ENCODE assay signal across 8 mouse cellular contexts in the genomic region with DNA sequence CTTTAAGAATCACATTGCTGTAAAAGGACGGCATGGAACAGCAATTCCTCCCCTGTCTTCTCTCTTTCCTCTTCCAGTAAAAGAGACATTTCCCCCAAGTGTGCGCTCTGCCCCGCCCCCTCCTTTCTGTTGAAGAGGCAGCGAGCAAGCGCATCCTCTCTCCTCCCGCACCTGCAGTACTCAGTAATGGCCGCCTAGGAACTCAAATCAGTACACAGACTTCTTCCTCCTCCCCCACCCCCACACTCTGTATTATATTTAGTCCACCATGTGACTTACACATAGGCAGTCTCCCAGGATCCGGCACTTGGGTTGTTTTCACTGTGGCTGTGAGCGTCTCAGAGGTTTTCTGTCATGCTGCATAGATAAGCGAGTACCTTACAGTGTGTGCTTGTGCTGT. TPM values are rescaled to one million over a fixed set of nuclear protein-coding genes. Genes with fewer than 3 reads are reported as not detected.
DNase-seq lines count a peak whose midpoint lies in the region; ATAC-seq lines count a peak whose summit lies in the region.

No protein-coding gene starts in this region.

- H3K9ac ChIP-seq in lung, embryonic 15.5 days, result no peak overlapping the region
- no peak overlapping the region for H3K9ac ChIP-seq in stomach, embryonic 15.5 days

- H3K4me1 ChIP-seq in lung, embryonic 15.5 days, result 0 out of 2 replicates have a peak, but pooled peaks cover 6% of the 10 kb centered on the region
- H3K4me1 ChIP-seq in stomach, embryonic 15.5 days, result peaks cover 5% of the 10 kb centered on the region; the same call in 1 of the 2 replicates

- H3K4me3 ChIP-seq in lung, embryonic 15.5 days, result no peak overlapping the region
- no peak overlapping the region for H3K4me3 ChIP-seq in stomach, embryonic 15.5 days (replicated peaks)

- ATAC-seq in lung, embryonic 15.5 days (ENCODE audit: borderline replicate concordance, extremely low read depth, low FRiP score, low TSS enrichment), result no peak
- peak; percentile 35 for ATAC-seq in granulocyte monocyte progenitor cell, adult 5-6 weeks (replicated peaks; ENCODE audit: poor library complexity, severe bottlenecking)
- no peak for ATAC-seq in stomach, embryonic 15.5 days (ENCODE audit: insufficient read depth, low FRiP score, low read depth)

- WGBS in lung, embryonic 15.5 days, result 11% methylated on average over 10 of the region's 10 CpGs
- WGBS in stomach, embryonic 15.5 days, result 15% methylated on average over 10 of the region's 10 CpGs

- DNase-seq in lung, postnatal 25 days (ENCODE audit: low spot score), result no peak
- peak; percentile 76 for DNase-seq in cerebellum, adult 9-10 months
- DNase-seq in kidney, postnatal 14 days, result peak; percentile 33
- DNase-seq in lung, postnatal 14 days, result peak; percentile 9
- DNase-seq in urinary bladder, adult 18-20 months (ENCODE audit: low spot score in 2 of 2), result no peak

- no peak overlapping the region for H3K27ac ChIP-seq in lung, embryonic 15.5 days
- H3K27ac ChIP-seq in stomach, embryonic 15.5 days, result no peak overlapping the region

- no peaks in the 10 kb centered on the region for H3K9me3 ChIP-seq in lung, embryonic 15.5 days
- H3K9me3 ChIP-seq in stomach, embryonic 15.5 days, result no peaks in the 10 kb centered on the region

- peak overlapping the region; percentile 11; the same call in 1 of the 2 replicates for H3K4me2 ChIP-seq in lung, embryonic 15.5 days
- peak overlapping the region; percentile 5; the same call in 1 of the 2 replicates for H3K4me2 ChIP-seq in stomach, embryonic 15.5 days

- H3K36me3 ChIP-seq in lung, embryonic 15.5 days, result no peaks in the 10 kb centered on the region
- no peaks in the 10 kb centered on the region for H3K36me3 ChIP-seq in stomach, embryonic 15.5 days

- peaks cover 20% of the 10 kb centered on the region; the same call in 1 of the 2 replicates for H3K27me3 ChIP-seq in lung, embryonic 15.5 days
- 0 out of 2 replicates have a peak, but pooled peaks cover 5% of the 10 kb centered on the region for H3K27me3 ChIP-seq in stomach, embryonic 15.5 days (replicated peaks)

RNA-seq across cellular contexts. Expression of a gene that starts 29.4 kb away (rescaled TPM):
- 0.07 and 0.08 TPM in 2 replicates for polyA plus RNA-seq in lung, embryonic 15.5 days (2015; fragmentation: Nextera tagmentation; extraction: Ambion mirVana)
- total RNA-seq in granulocyte monocyte progenitor cell, adult 5-6 weeks (2014; fragmentation: Nextera tagmentation), result not detected in 2 replicates
- total RNA-seq in granulocyte monocyte progenitor cell, adult 5-6 weeks (2017), result not detected in 2 replicates
- polyA plus RNA-seq in stomach, embryonic 15.5 days (2015; fragmentation: Nextera tagmentation; extraction: Ambion mirVana), result 0.04 TPM in 1 of 2 replicates, not detected in the other

RNA-seq across cellular contexts. Expression of a gene that starts 57.3 kb away (rescaled TPM):
- 24.3 and 24.6 TPM in 2 replicates for polyA plus RNA-seq in lung, embryonic 15.5 days (2015; fragmentation: Nextera tagmentation; extraction: Ambion mirVana)
- 30.7 and 36.3 TPM in 2 replicates for total RNA-seq in granulocyte monocyte progenitor cell, adult 5-6 weeks (2014; fragmentation: Nextera tagmentation)
- total RNA-seq in granulocyte monocyte progenitor cell, adult 5-6 weeks (2017), result 21.3 and 24.2 TPM in 2 replicates
- polyA plus RNA-seq in stomach, embryonic 15.5 days (2015; fragmentation: Nextera tagmentation; extraction: Ambion mirVana), result 18.6 and 19.5 TPM in 2 replicates

RNA-seq across cellular contexts. Expression of a gene that starts 57.5 kb away (rescaled TPM):
- polyA plus RNA-seq in lung, embryonic 15.5 days (2015; fragmentation: Nextera tagmentation; extraction: Ambion mirVana), result 150 and 157 TPM in 2 replicates
- total RNA-seq in granulocyte monocyte progenitor cell, adult 5-6 weeks (2014; fragmentation: Nextera tagmentation), result 89.2 and 132 TPM in 2 replicates
- total RNA-seq in granulocyte monocyte progenitor cell, adult 5-6 weeks (2017), result 92.6 and 103 TPM in 2 replicates
- 146 and 157 TPM in 2 replicates for polyA plus RNA-seq in stomach, embryonic 15.5 days (2015; fragmentation: Nextera tagmentation; extraction: Ambion mirVana)

RNA-seq across cellular contexts. Expression of a gene that starts 59.8 kb away (rescaled TPM):
- polyA plus RNA-seq in lung, embryonic 15.5 days (2015; fragmentation: Nextera tagmentation; extraction: Ambion mirVana), result 0.74 and 1.1 TPM in 2 replicates
- not detected in 2 replicates for total RNA-seq in granulocyte monocyte progenitor cell, adult 5-6 weeks (2014; fragmentation: Nextera tagmentation)
- 0.09 TPM in 1 of 2 replicates, not detected in the other for total RNA-seq in granulocyte monocyte progenitor cell, adult 5-6 weeks (2017)
- polyA plus RNA-seq in stomach, embryonic 15.5 days (2015; fragmentation: Nextera tagmentation; extraction: Ambion mirVana), result 1.3 TPM in 2 replicates

Comparison
In these comparisons a context has a peak if more than half of its experiments do, and no peak if none do; other contexts are left out.
1. DNase-seq: peak in cerebellum, adult 9-10 months (single experiment), kidney, postnatal 14 days (single experiment) and lung, postnatal 14 days (single experiment); none in lung, postnatal 25 days (single experiment) and urinary bladder, adult 18-20 months (0 of 2).